Mouse (Mus musculus): Measurements from ENCODE around the gene Zfp706.

DNA sequence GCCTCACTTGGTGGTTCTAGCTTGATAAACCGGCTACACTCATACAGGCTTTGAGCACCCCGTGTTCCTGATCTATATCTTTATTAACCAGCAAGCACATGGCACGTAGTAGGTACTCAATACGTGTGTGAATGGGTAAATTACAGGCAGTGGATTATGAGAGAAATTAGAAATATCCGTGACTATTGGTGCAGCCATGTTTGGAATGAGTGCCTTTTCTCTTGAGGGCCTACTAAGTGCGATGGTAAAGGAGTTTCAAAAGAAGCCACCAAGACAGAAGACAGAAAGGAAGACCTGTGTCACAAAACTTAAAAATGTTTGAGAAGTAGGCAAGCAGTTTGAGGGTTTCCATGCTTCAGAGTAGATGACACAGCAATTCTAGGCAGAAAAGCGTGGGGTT, 4.3 kb upstream of the Zfp706 start:
- TF ChIP-seq CTCF (IDR thresholded peaks at IDR 0.05; ENCODE audit: low read depth, low read length) (no peak), POLR2A (IDR thresholded peaks at IDR 0.05; ENCODE audit: extremely low read depth, insufficient read depth, low read length) (no peak)
